Mouse (Mus musculus) 416B (cell line): ENCODE measurements around the gene Ablim2.

Source experiments
- DNase-seq: peaks from one replicate; pipeline ENCODE4 v3.0.0; 2011; ENCODE audit warnings: low read depth

The Ablim2 gene

DNA sequence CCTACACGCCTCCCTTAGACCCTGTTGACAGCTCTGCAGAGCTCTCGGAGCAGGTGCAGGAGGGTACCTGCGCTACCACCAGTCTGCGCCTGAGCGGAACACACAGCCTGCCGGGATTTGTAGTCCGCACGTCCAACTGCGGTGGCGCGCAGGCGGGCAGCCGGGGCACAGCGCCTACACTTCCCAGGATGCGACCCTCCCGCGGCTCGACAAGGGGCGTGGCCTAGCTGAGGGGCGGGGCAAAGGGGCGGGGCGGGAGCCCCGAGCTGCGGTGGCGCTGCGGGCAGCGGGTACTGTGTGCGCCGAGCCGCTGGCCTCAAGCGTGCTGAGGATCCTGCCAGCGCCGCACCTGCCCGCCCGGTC lies at the start of gene Ablim2:
TSS of gene Ablim2 (plus strand) at position 242 of the 363 bp plus-strand sequence.
- DNase-seq = no peak

DNA sequence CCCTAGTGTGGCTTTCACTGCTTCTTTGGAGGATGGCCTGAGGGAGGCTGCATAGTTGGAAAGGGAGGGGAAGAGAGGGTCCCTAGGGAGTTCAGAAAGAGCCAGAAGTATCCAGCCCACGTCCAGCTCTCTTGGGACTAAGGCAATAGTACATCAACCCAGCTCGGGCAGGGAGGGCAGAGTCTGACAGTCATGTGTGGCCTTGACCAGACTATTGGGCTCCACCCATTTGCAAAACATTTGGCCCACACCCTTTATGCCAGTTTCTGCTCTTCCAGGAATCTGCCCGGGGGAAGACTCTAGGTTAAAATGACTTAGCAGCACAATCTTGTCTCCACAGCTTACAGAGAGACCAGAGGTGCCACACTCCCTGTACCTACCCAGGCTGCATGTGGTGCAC lies 47.2 kb upstream of the Ablim2 start:
- DNase-seq = no peak

DNA sequence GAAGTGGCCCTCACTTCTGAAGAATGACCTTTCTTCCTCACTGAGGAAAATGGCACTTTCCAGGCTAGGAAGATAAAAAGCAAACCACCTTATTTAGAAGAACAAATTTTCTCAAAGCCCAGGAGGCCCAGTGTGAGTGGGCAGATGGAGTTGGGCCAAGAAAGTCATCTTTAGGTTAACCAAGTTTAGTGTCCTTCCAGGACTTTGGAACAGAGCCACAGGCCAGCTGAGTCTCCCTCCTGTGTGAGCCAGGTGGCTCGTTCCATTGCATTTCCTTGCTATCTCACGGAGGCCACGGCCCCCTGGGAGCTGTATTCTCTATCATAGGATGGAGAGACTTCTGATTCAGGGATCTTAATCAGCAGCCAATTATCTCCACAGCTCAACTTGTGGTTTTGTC lies 46.7 kb upstream of the Ablim2 start:
- DNase-seq = no peak

DNA sequence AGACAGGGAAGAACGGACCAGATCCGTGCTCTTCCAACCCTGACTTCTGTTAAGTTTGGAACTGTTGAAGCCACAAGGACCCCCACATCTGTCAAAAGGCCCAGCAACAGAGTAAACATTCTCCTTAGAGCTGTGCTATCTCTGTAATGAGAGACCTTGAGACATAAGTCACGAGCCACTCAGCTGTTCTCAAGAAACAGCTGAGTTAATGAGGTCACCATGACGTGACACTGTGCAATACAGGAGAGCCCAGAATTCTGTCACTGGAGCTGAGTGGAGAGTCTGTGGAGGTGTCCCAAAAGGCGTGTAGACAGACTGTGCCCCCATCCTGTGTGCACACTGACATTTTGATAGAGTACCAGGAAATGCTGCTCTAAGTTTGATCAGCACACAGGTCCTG lies 45.2 kb upstream of the Ablim2 start:
- no peak for DNase-seq

DNA sequence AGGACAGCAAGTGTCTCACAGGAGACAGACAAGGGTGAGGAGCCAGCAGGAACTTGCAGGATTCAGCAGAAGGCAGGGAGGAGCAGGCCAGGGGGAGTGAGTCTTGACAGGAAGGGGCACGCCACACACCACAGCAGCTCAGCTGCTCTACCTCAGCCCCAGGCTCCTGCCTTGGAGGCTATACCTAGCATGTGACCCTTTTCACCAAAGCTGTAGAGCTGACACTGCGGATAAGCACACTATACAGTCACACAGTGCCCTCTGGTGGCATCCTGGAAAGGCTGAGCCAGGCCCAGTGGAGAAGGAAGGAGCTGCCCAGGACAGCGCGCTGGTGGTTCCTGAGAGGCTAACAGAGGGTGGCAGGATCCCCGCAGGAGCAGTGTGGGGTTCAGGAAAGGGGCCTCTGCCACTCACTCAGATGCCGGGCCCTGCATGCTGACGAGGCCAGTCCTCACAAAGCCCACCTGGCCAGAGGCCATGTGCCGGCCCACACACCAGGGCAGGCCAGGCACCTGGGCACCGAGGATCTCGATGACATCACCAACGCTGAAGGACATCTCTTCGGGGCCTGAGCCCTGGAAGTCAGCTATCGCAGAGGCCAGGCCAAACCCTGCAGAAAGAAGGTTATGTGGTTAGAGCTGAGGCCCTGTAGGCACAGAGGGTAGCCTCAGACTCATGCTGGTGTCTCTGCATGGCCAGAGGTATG lies 43.9 kb upstream of the Ablim2 start:
- peak; percentile 87 for DNase-seq

DNA sequence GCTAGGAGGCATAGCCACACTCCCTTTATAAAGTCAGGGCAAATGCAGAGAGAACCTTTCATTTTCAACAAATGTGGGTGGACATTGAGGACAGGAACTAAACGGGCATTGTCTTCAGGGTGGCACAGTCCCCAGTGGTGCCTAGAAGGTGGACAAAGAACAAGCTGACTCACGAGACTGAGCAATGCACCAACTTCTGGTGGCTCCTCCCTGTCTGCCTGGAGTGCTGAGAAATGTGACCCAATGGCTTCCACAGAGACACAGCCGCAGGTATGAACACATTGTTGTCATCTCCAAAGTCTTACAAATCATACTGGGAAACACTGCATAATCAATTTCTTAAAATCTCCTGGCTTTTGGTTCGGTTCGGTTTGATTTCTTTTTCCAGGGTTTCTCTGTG lies 40.2 kb upstream of the Ablim2 start:
- no peak for DNase-seq

DNA sequence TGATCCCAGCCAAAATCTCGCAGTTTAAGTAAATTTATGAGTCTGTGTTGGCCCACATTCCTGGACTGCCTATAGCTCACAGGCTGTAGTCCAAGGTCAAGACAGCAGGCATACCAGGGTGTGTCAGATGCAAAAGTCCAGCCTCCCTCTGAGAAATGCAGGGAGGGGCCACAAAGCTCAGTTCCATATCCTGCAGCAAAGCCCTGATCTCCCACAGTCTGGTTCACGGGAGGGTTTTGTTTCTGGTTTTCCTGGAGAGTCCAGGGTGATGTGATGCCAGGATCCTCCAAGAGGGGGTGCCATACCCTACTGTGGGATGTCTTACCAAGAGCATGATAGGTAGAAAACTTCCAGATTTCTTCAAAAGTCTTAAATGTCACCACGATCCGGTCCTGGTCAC lies 39.7 kb upstream of the Ablim2 start:
- DNase-seq = peak; percentile 42

DNA sequence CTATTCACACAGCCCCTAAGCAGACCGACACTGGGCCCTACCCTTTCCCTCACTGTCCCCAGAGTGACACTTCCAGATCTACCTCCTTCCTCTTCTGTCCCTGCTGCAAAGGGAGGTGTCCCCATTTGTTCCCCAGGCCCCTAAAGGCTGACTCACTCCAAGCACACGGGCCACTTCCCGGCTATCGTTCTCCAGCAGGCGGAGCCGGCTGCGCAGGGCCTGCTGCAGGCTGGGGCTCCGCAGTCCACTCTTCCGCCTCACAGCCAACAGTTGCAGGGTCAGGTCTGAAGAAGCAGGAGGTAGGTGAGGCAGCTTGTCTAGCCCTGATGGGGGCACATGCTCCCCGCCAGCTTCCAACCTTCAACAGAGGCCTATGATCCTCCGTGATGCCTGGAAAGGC lies 38.9 kb upstream of the Ablim2 start:
- no peak for DNase-seq

DNA sequence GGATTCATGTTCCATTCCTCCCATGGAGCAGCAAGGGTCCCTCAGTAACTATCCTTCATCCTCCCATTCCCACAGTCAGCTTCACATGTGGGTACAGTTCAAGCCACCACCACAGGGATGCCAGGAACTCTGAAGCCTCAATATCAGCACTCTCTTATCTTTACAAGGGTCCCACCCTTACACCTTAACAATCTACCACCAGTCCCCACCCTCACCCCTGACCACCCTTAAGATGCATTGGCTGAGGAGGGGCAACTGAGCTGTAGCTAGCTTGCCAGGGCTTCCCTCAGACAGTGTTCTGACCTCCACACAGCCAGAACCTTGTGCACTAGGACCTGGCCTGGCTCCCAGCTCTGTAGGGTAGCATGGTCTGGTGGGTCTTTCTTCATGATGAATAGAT lies 38.3 kb upstream of the Ablim2 start:
- no peak for DNase-seq

DNA sequence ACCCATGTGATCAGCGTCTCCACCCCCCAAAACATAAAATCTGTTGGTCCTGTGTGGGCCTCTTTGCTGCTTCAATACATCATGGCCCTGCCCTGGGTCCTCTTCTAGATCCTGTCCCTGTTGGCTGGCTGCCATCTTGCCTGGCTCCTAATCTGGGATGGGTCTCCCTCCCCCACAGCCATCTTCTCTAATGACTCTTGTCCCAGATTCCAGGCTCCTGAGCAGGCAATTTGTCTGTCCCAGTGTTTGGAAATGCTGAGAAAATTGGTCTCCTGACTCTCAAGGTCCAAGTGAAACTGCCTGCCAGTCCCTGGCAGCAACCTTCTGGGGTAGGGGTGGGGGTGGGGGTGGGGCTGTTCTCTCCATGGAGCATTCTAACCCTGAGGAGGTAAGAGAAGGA lies 37.8 kb upstream of the Ablim2 start:
- DNase-seq = no peak

DNA sequence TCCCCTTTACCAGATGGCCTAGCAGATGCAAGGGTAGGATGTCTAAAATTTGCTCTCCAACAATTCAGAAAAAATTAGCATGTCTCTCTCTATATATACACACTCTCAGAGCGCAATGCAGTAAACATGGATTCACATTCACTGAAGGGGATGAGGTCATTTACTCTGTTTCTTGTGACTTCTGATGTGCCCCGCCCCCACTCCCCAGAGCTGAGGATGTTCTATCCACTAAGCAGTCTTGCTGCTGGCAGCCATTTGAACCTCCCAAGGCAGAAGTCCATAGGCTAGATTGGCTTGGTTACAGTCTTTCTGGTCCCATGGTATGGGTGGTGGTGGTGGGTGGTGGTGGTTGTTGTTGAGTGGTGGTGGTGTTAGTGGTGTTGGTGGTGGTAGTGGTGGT lies 35.7 kb upstream of the Ablim2 start:
- DNase-seq = no peak

DNA sequence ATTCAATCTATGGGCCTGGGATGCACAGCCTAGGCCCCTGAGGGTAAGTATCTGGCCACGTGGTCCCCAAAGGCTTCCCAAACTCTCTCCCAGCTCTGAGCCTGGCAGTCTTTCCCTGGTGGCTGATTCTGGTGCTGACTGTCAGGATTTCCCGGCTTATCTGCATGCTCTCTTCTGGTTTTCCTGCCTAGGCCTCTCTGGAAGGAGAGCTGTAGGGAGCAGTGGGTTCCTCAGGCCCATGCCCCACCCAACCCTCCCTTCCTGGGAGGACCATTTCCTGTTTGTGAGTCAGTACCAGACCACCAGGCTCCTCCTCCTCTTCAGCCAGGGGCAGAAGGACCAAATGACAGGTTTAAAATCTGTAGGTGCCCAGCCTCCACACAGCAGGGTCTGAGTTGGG lies 35.0 kb upstream of the Ablim2 start:
- DNase-seq = peak; percentile 56

DNA sequence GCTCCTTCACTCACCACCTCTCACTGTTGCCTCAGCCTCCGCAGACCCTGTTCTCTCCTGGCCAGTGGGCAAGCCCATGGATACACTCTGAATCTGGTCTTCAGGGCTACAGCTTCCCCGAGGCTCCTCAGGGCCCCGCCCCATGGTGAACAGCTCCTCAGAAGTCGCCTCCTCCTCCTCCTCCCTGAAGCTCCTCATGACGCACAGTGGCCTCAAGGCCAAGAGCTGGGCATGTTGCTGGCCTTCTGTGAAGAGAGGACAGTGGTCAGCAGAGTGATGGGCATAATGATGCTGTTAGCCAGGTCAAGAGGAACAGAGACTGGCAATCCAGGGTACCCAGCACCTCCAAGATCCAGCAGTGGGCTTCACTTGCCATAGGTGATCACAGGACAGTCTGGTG lies 33.8 kb upstream of the Ablim2 start:
- no peak for DNase-seq

DNA sequence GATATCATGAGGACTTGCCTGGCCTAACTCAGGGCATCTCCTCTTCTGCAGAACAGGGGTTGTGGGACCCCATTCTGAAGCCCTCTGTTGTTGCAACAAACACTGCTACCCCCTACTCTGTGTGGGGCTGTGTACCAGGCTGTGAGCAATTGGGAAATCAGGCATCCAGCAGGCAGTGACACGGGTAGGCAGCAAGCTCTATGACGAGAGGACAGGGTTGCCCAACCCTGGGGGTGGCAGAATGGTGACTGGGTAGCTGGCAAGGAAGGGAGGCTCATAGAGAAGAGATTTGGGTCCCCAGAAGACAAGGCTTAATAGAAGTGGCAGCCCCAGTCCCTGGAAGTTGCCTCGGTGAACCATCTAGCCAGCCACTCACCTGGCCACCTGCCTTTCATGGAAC lies 31.8 kb upstream of the Ablim2 start:
- no peak for DNase-seq

DNA sequence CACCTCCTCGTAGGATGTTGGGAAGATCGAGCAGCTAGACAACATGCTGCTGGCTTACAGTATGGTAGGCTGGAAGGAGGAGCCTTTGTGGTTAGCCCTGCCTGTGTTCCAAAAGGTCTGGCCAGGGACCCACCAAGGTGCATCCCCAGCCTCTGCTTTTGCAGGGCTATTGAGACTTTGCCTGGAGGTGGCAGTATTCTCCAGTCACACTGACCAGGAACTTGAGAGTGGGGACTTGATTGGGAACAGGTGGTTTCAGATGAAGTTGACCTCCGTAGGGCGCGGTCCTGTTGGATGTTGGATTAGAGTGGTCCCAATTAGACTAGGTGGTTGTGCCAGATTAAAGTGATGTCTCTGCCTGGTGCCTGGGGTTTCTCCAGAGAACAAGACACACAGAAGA lies 30.2 kb upstream of the Ablim2 start:
- no peak for DNase-seq

DNA sequence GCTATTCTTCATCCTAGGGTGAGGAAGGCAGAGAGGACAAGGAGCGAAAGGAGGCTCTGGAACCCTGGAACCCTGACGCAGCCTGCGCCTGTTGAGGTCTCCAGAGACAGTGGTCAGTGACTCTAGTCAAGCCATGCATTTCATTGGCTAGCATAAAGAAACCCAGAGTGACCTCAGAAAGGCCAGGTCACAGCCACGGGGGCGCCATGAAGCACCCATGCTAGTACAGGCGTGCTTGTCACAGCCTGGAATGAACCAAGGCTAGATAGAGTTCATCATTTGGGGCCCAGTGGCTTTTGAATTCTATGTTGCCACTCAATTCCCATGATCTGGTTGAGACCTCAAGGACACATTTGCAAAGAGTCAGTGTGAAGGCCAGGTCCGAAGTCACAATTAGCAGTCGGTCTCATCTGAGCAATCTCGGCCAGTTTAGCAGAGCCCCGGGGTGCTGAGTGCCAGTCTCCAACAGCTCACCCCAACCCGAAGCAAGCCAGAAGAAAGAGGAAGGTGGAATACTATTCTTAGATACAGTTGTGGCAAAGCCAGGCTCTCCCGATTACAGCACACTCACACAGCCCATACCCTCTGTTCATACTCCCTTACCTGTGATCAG lies 29.2 kb upstream of the Ablim2 start:
- DNase-seq = no peak

DNA sequence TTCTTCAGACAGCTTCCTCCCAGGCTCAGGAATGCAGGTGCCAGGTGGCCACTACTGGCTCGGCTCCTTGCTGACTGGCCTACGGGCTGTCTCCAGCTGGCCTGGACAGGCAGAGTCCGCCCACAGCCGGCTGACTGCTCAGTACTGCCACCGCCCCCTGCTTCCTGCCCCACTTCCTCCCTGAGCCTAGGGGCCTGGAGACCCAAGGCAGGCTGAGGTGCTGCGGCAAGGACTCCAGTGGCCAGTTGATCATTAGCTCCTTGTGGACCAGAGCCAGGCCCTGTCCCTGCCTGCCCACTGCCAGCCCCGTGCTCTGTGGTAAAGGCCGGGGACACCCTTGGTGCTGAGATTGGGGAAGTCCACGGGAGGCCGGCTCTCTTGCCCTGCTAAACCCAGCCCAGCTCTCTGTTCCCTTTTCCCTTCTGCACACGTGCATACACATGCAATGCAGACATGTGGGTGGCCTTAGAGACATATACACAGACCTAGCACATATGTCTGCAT lies 28.7 kb upstream of the Ablim2 start:
- DNase-seq = peak; percentile 79

DNA sequence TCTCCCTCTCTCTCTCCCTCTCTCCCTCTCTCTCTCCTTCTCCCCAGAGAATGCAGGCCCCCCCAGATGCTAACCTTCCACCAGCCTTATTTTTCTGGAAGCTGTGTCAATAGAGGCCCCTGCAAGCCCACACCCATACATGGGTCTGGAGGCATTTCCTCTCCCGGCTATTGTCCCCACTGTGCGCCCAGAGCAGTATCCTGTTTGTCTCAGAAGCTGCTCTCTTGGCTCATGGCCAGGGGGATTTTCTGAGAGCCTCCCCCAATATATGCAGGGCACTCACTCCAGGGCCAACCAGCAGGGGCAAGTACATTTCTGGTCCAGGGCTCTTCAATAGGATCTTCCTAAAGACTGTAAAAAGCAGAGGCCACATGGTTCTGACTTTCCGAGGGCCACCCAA lies 27.8 kb upstream of the Ablim2 start:
- DNase-seq = no peak

DNA sequence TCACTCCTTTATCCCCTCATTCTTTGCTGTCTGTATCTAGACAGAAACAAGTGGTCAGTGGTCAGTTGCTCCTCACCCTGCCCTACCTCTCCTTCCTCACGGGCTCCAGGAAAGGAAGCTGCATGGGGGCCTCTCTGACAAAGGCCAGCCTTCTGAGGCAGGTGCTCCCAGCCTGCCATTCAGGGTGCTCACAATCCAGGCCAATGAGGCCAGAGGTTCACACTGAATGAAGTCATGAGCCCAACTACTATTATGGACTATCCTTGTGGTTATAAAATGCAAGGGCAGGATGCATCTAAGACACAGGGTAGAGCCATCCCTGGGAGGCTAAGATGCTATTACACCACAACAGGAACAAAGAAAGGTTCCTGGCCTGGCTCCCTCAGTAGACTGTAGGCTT lies 27.1 kb upstream of the Ablim2 start:
- DNase-seq = no peak

DNA sequence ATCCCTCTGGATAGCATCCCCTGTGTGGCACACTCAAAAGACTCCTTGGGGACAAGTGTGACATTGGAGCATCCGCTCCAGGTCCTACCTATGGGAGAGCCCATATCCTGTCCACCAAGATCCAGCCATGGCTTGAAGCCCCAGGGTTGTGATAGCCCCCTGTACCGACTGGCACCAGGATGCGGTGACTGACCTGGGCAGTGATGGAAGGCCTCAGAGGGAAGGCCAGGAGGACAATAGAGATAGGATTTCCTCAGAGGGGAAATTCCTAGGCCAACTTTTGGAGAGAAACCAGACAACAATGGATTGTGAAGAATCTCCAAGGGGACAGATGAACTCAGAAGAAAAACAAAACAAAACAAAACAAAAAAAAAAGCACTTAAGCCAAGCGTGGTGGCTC lies 26.7 kb upstream of the Ablim2 start:
- no peak for DNase-seq

DNA sequence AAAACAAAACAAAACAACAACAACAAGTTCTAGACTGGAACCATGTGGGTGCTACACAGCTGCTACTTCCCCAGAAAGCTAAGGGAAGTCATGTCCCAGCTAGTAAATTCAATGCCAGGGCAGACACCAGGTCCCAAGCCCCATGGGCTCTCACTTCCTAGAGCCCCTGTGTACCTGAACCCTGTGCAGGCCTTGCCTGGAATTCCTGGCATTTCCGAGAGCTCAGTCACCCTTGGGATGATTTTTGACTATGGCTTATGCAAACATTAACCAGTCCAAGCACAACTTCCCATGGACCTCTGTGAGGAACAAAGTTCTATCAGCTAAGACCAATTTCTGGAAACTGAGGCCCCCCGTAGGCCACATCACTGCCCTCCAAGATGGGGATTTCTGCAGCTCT lies 24.2 kb upstream of the Ablim2 start:
- no peak for DNase-seq

DNA sequence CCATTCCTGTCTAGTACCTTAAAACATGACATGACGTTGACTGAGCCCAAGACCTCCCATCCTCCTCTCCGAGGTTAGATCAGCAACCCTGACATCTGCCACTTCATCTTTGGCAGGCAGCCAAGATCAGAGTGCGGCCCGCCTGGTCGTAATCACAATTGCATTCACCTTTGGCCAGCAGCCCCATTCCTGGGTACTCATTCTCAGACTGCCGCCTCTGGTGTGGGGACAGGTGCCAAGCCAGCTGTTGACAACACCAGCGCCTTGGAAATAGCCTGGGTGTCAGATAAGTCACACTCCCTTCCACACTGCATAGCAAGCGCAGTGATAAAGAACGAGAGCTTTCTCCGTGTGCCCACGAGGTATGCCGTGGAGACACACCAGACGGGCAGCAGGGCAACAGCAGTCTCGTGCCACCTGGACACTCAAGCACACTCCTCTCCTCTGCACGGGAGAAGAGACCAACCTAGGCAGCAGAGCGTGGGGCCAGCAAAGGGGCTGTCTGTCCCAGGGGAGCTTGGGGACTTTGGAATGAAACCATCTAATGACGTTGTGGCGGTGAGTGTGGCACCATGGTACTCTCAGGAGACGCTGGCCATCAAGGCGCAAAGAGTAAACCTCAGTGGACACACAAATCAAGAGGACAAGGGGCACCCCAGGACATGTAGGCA lies 20.3 kb upstream of the Ablim2 start:
- no peak for DNase-seq

DNA sequence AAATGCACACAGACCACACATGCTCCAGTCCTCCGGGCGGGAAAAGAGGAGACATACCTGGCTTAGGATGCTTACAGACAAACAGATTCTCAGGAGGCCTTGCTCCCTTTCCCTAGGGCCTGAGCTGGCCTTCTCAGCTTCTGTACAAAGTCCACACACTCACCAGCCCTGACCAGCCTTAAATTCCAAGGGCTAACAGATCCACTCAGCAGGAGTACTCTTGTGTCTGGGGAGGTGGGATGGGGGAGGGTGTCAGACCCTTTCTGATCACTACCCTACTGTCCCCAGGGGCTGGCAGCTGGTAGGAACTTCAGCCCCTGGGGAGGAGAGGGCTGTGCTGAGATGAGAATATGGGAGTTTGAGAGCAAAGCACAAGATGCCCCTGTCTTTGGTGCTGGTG lies 18.7 kb upstream of the Ablim2 start:
- DNase-seq = no peak
